Mouse (Mus musculus) layer of hippocampus, postnatal 36 days (tissue): Measurements from ENCODE around the gene Sprr2d. TPM values are rescaled to one million over a fixed set of nuclear protein-coding genes. Genes with fewer than 3 reads are reported as not detected.

Source experiments
- DNase-seq, 2 experiments: peaks; one replicate each; pipeline ENCODE4 v3.0.0; 2022
- total RNA-seq, 2 experiments: library from RNA; stranded (reverse); gene quantifications; 2 replicates each; pipeline ENCODE4 v1.2.3; 2021

The Sprr2d gene
- not detected for total RNA-seq

- no peak for DNase-seq
These were observed at the start of gene Sprr2d for GRCm38 (mm10) chr3:92338840-92339239. Gene Sprr2d (plus strand): TSS chr3:92339140.

GRCm38 (mm10) chr3:92307406-92307805 lies 31.5 kb upstream of the Sprr2d start:
- DNase-seq = no peak

- DNase-seq = no peak
These were observed 22.6 kb upstream of the Sprr2d start, which contains the start of gene Sprr2b for GRCm38 (mm10) chr3:92316320-92316719. Gene Sprr2b (plus strand): TSS chr3:92316620.

- DNase-seq = no peak
These were observed 21.6 kb upstream of the Sprr2d start for GRCm38 (mm10) chr3:92317384-92317783.

- no peak for DNase-seq
These were observed 2.7 kb upstream of the Sprr2d start for GRCm38 (mm10) chr3:92336278-92336677.

- DNase-seq = no peak
These were observed 12.9 kb downstream of the Sprr2d start, which contains the start of gene Sprr2e for GRCm38 (mm10) chr3:92351843-92352242. Gene Sprr2e (plus strand): TSS chr3:92352143.

- DNase-seq = no peak
These were observed 22.7 kb downstream of the Sprr2d start for GRCm38 (mm10) chr3:92361619-92362018.

- DNase-seq = no peak
These were observed 25.9 kb downstream of the Sprr2d start, which contains the start of gene Sprr2f for GRCm38 (mm10) chr3:92364887-92365286. Gene Sprr2f (plus strand): TSS chr3:92365187.

- DNase-seq = no peak
These were observed 34.7 kb downstream of the Sprr2d start for GRCm38 (mm10) chr3:92373613-92374012.

GRCm38 (mm10) chr3:92385385-92385784 lies 46.4 kb downstream of the Sprr2d start, which contains the start of gene Sprr2h:
Gene Sprr2h (plus strand): TSS chr3:92385685.
- DNase-seq = no peak

Other genes with a start within 250 kb of the Sprr2d start
- not detected for gene Prr9, start 215.2 kb upstream of the Sprr2d start, total RNA-seq
- gene Lelp1, start 196.4 kb upstream of the Sprr2d start, total RNA-seq = not detected
- gene Sprr2a1, start 123.3 kb upstream of the Sprr2d start, total RNA-seq = not detected
- not detected for gene Sprr2a2, start 123.2 kb upstream of the Sprr2d start, total RNA-seq
- gene Sprr2a3, start 53.7 kb upstream of the Sprr2d start, total RNA-seq = not detected
- not detected for gene Sprr2b, start 22.5 kb upstream of the Sprr2d start, total RNA-seq
- gene Sprr2e, start 13.0 kb downstream of the Sprr2d start, total RNA-seq = not detected
- not detected for gene Sprr2f, start 26.0 kb downstream of the Sprr2d start, total RNA-seq
- not detected for gene Sprr2h, start 46.5 kb downstream of the Sprr2d start, total RNA-seq
- not detected for gene Sprr2i, start 68.9 kb downstream of the Sprr2d start, total RNA-seq
- gene Sprr2j-ps, start 78.9 kb downstream of the Sprr2d start, total RNA-seq = not detected
- 1 to 10 TPM; 1.2 to 3.7 TPM for gene Gm9774, start 90.3 kb downstream of the Sprr2d start, total RNA-seq
- not detected for gene Sprr2k, start 93.4 kb downstream of the Sprr2d start, total RNA-seq
- not detected for gene Sprr1b, start 99.6 kb downstream of the Sprr2d start, total RNA-seq
- not detected for gene Sprr3, start 119.6 kb downstream of the Sprr2d start, total RNA-seq
- gene Sprr1a, start 146.8 kb downstream of the Sprr2d start, total RNA-seq = not detected
- not detected for gene Sprr4, start 161.4 kb downstream of the Sprr2d start, total RNA-seq
- not detected for gene 2310046K23Rik, start 195.4 kb downstream of the Sprr2d start, total RNA-seq
- not detected for gene Ivl, start 234.6 kb downstream of the Sprr2d start, total RNA-seq
- gene Smcp, start 249.9 kb downstream of the Sprr2d start, total RNA-seq = not detected